Mouse (Mus musculus): ENCODE data around the gene Hps1.

The Hps1 gene

GRCm38 (mm10) chr19:42718101-42718500 lies 61.7 kb downstream of the Hps1 start:
- DNase-seq (ENCODE audit: low read depth, low spot score): no peak

DNA sequence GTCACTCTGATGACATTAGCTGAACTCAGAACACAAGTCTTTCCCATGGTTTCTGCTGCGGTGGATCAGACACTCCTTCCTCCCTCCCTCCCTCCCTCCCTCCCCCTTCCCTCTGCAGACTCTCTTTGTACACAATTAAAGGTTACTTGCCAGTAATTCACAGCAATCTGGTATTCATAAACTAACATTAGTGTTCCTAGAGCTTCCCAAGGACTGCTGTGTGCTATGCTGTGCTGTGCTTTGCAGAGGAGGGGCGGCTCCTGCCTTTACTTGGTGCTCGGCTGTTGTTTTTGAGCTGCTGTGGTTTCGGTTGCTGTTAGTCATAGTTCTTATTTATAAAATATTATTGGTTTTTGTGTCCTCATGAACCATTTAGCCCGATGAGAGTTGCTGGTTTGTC lies 62.1 kb downstream of the Hps1 start:
- no peak for DNase-seq (ENCODE audit: low read depth, low spot score)

- DNase-seq (ENCODE audit: low read depth, low spot score): no peak
These were observed 63.3 kb downstream of the Hps1 start for GRCm38 (mm10) chr19:42716507-42716906.

GRCm38 (mm10) chr19:42713770-42714169 lies 66.0 kb downstream of the Hps1 start:
- DNase-seq (ENCODE audit: low read depth, low spot score): no peak
